Mouse (Mus musculus) intestine, embryonic 15.5 days (tissue): ENCODE data around the gene Ramp2. TPM values are rescaled to one million over a fixed set of nuclear protein-coding genes. Genes with fewer than 3 reads are reported as not detected.

Experiments
- ATAC-seq: fragments of 200-750 bp; cut with Nextera tagmentation; 2 replicates; pipeline ENCODE4 v1.8.0; 2017; ENCODE audit warnings: moderate TSS enrichment, moderate library complexity
- H3K27ac ChIP-seq: fragments of 300-500 bp; sonication (generic); 2 replicates; pipeline ENCODE4 v1.5.1; 2015; ENCODE audit warnings: mild to moderate bottlenecking, inconsistent platforms
- H3K27me3 ChIP-seq: fragments of 300-500 bp; sonication (generic); replicated peaks from 2 replicates; pipeline ENCODE4 v1.6.1; 2015; ENCODE audit warnings: inconsistent platforms
- H3K36me3 ChIP-seq: fragments of 300-500 bp; sonication (generic); 2 replicates; pipeline ENCODE4 v1.6.1; 2015; ENCODE audit warnings: inconsistent platforms
- H3K4me1 ChIP-seq: fragments of 300-500 bp; sonication (generic); replicated peaks from 2 replicates; pipeline ENCODE4 v1.6.1; 2015; ENCODE audit warnings: inconsistent platforms
- H3K4me2 ChIP-seq: fragments of 300-500 bp; sonication (generic); replicated peaks from 2 replicates; pipeline ENCODE4 v1.6.1; 2015; ENCODE audit warnings: mild to moderate bottlenecking, inconsistent platforms
- H3K4me3 ChIP-seq: fragments of 300-500 bp; sonication (generic); replicated peaks from 2 replicates; pipeline ENCODE4 v1.5.1; 2015; ENCODE audit warnings: inconsistent platforms
- H3K9ac ChIP-seq: fragments of 300-500 bp; sonication (generic); 2 replicates; pipeline ENCODE4 v1.6.1; 2015; ENCODE audit warnings: inconsistent platforms
- H3K9me3 ChIP-seq: fragments of 300-500 bp; sonication (generic); 2 replicates; pipeline ENCODE4 v1.6.1; 2016; ENCODE audit warnings: inconsistent platforms
- WGBS: fragments of 180-500 bp; shearing (Covaris S2); methylation state at CpG from one replicate; pipeline ENCODE4 v1.1.7; 2015; 5-methylcytosine and 5-hydroxymethylcytosine counted together
- polyA plus RNA-seq: library from polyadenylated mRNA; unstranded; fragments of >200 nt; fragmentation: Nextera tagmentation; extraction: Ambion mirVana; gene quantifications from 2 replicates; pipeline ENCODE4 v1.2.1, GENCODE M21; 2015

Gene Ramp2
- polyA plus RNA-seq, 1 experiment from 2014 or later: 98.5 TPM

DNA sequence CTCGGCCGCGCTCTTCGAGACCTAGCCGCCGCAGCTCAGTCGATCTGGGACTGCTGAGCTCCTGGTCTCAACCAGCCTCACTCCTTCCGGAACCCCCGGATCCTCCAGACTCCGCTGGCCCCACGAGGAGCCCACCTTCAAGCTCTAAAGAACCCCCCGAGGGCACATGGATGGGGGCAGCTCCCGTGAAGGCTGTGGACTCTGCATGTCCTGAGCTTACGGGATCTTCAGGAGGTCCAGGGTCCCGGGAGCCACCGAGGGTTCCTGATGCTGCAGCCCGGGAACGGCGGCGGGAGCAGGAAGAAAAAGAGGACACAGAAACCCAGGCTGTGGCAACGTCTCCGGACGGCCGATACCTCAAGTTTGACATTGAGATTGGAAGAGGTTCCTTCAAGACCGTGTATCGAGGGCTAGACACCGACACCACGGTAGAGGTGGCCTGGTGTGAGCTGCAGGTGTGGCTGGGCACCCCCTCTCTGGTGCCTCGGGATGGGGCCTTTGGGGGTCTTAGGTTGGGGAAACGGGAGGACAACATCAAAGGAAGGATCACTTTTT is 15.1 kb downstream of the Ramp2 start:
- peaks cover 13% of the 10 kb centered on the region for H3K36me3 ChIP-seq
- peak overlapping the region; percentile 97 for H3K4me2 ChIP-seq
- H3K27ac ChIP-seq: peak overlapping the region; percentile 90
- peaks cover 49% of the 10 kb centered on the region for H3K4me1 ChIP-seq
- peak overlapping the region; percentile 72 for H3K4me3 ChIP-seq
- no peaks in the 10 kb centered on the region for H3K9me3 ChIP-seq
- H3K9ac ChIP-seq: peak overlapping the region; percentile 81
- ATAC-seq: no peak
- WGBS: under 1% methylated on average over 30 of the region's 30 CpGs
- peaks cover 7% of the 10 kb centered on the region; the same call in 1 of the 2 replicates for H3K27me3 ChIP-seq

DNA sequence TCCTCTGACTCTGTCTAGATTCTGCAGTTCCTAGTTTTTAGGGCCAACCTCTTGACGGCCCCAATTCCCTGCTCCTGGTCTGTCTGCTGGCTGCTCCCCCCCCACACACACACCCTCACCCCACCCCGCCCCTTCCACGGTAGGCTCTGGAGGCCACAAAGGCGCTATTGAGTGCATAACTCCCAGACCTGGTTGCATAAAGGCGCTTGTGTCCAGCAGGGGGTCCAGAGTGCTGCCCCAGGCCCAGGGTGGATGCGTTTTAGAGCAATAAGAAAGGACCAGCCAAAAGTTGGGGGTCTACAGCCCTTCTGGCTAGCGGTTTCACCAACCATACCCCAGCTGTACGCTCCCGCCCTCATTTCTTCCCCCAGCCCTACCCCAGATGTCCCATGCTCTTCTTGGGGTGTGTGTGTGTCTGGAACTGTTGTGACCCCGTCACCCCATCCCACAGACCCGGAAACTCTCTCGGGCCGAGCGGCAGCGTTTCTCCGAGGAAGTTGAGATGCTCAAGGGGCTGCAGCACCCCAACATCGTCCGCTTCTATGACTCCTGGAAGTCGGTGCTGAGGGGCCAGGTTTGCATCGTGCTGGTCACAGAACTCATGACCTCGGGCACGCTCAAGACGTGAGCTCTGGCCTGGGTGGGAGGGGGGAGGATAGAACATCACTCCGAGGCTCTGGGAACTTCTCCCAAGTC is 16.6 kb downstream of the Ramp2 start:
- peaks cover 7% of the 10 kb centered on the region; the same call in 1 of the 2 replicates for H3K27me3 ChIP-seq
- H3K9ac ChIP-seq: peak overlapping the region; percentile 23

DNA sequence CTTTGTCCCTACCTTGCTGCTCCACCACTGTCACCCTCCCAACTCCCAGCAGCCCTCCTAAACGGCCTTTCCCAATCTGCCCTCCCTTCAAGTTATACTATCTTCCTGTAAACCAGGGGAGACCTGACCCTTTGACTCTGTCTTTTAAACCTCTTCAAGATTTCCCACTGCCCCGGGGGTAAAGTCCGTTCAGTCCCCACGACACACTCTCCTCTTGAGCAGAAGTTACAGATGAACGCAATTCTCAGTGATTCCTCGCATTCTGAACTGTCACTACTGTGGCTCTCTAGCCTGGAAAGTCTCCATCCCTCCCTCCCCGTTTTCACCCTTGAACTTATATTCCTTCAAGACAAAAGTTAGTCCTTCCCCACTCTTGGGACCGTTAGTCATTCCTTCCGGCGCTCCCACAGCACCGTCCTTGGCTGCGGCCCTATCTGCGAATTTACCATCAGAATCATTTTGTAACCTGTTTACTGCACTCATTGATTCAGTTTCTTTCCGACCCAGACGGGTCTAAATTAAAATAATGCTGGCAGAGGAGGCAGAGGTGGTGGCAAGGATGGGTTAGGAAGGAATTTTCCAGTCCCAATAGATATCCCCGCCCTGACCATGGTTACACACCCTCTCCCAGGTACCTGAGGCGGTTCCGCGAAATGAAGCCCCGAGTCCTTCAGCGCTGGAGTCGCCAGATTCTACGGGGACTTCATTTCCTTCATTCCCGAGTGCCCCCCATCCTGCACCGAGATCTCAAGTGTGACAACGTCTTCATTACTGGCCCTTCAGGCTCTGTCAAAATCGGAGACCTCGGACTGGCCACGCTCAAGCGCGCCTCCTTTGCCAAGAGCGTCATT is 17.5 kb downstream of the Ramp2 start:
- H3K9me3 ChIP-seq: no peaks in the 10 kb centered on the region
- no peak overlapping the region for H3K9ac ChIP-seq
- peak overlapping the region; percentile 97; the same call in 1 of the 2 replicates for H3K4me2 ChIP-seq
- peaks cover 1% of the 10 kb centered on the region; the same call in 1 of the 2 replicates for H3K36me3 ChIP-seq
- H3K27me3 ChIP-seq: peaks cover 7% of the 10 kb centered on the region; the same call in 1 of the 2 replicates
- no peak overlapping the region for H3K27ac ChIP-seq
- no peak for ATAC-seq
- no peak overlapping the region for H3K4me3 ChIP-seq
- peaks cover 44% of the 10 kb centered on the region for H3K4me1 ChIP-seq
- 31% methylated on average over 32 of the region's 32 CpGs for WGBS

More for the DNA sequence above, 16.6 kb downstream of the Ramp2 start:
- H3K4me1 ChIP-seq: peaks cover 49% of the 10 kb centered on the region
- peaks cover 6% of the 10 kb centered on the region; the same call in 1 of the 2 replicates for H3K36me3 ChIP-seq
- ATAC-seq: no peak
- 8% methylated on average over 24 of the region's 24 CpGs for WGBS
- H3K4me3 ChIP-seq: peak overlapping the region; percentile 72
- H3K27ac ChIP-seq: no peak overlapping the region
- H3K4me2 ChIP-seq: peak overlapping the region; percentile 97
- no peaks in the 10 kb centered on the region for H3K9me3 ChIP-seq

DNA sequence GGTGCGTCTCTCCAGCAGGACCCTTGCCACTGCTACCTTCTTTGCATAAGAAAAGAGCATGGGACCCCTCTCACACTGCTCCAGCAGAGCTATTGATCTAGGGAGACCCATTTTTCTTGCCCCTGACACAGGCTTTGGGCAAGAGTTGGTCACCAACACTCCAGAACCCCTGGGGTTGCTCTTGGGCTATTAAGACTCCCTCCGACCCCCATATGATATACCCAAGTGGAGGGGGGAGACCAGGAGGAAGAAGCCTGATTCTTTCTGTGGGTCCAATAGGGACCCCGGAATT is 18.1 kb downstream of the Ramp2 start:
- 51% methylated on average over 3 of the region's 3 CpGs for WGBS
- Histone ChIP-seq H3K4me3 (no peak overlapping the region), H3K36me3 (no peaks in the 10 kb centered on the region), H3K9ac (no peak overlapping the region), H3K4me2 (no peak overlapping the region), H3K27me3 (peaks cover 7% of the 10 kb centered on the region; the same call in 1 of the 2 replicates), H3K4me1 (peaks cover 38% of the 10 kb centered on the region), H3K9me3 (no peaks in the 10 kb centered on the region), H3K27ac (no peak overlapping the region)
- no peak for ATAC-seq

GRCm38 (mm10) chr11:101264954-101265471 is 19.2 kb downstream of the Ramp2 start:
- Histone ChIP-seq H3K9ac (0 out of 2 replicates have a peak overlapping the region, but pooled peaks have one; percentile 23), H3K9me3 (no peaks in the 10 kb centered on the region), H3K4me2 (peak overlapping the region; percentile 52), H3K27ac (no peak overlapping the region), H3K4me3 (peak overlapping the region; percentile 12), H3K27me3 (peaks cover 7% of the 10 kb centered on the region; the same call in 1 of the 2 replicates), H3K36me3 (no peaks in the 10 kb centered on the region), H3K4me1 (peaks cover 28% of the 10 kb centered on the region)
- no peak for ATAC-seq
- WGBS: 24% methylated on average over 31 of the region's 31 CpGs

- H3K9ac ChIP-seq: no peak overlapping the region
- H3K4me1 ChIP-seq: peaks cover 24% of the 10 kb centered on the region
- H3K4me3 ChIP-seq: no peak overlapping the region
- H3K4me2 ChIP-seq: no peak overlapping the region
- 60% methylated on average over 6 of the region's 6 CpGs for WGBS
- H3K27me3 ChIP-seq: peaks cover 7% of the 10 kb centered on the region; the same call in 1 of the 2 replicates
- no peaks in the 10 kb centered on the region for H3K36me3 ChIP-seq
- ATAC-seq: no peak
- no peaks in the 10 kb centered on the region for H3K9me3 ChIP-seq
- no peak overlapping the region for H3K27ac ChIP-seq
Measured at GRCm38 (mm10) chr11:101265906-101266305, 20.1 kb downstream of the Ramp2 start.

DNA sequence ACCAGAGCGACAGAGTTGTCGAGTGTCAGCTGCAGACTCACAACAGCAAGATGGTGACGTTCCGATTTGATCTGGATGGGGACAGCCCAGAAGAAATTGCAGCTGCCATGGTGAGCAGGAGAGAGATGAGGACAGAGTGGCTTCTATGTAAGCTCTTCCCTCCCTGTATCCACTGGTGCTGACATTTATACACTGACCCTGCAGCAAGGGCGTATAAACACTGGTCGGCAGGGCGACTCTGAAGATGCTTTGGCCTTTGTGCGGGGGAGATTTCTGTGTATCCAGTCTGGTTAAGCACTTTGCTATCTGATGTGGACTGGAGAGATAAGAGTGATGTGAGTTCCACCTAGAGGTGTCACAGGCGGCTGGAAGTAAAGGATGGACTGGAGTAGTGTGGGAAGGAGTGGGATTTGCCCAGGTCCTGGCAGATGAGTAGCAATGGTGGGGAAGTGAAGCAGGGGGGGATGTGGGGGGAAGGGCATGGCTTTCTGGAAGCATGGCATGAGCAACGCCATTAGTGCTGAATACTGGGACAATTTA is 23.8 kb downstream of the Ramp2 start:
- Histone ChIP-seq H3K27ac (no peak overlapping the region), H3K9me3 (no peaks in the 10 kb centered on the region), H3K4me3 (no peak overlapping the region), H3K36me3 (no peaks in the 10 kb centered on the region; the same call in 1 of the 2 replicates), H3K9ac (no peak overlapping the region), H3K4me1 (peaks cover 6% of the 10 kb centered on the region; the same call in 1 of the 2 replicates), H3K27me3 (no peaks in the 10 kb centered on the region; the same call in 1 of the 2 replicates), H3K4me2 (peak overlapping the region; percentile 6; the same call in 1 of the 2 replicates)
- ATAC-seq: peak; percentile 75
- 14% methylated on average over 10 of the region's 10 CpGs for WGBS

GRCm38 (mm10) chr11:101272446-101272845 is 26.6 kb downstream of the Ramp2 start:
- Histone ChIP-seq H3K36me3 (no peaks in the 10 kb centered on the region; the same call in 1 of the 2 replicates), H3K4me2 (no peak overlapping the region), H3K4me3 (no peak overlapping the region), H3K27ac (no peak overlapping the region), H3K4me1 (peaks cover 12% of the 10 kb centered on the region), H3K9me3 (no peaks in the 10 kb centered on the region), H3K9ac (no peak overlapping the region), H3K27me3 (no peaks in the 10 kb centered on the region)
- no peak for ATAC-seq
- whole genome bisulfite sequencing: 89% methylated on average over 3 of the region's 3 CpGs

GRCm38 (mm10) chr11:101275309-101275708 is 29.5 kb downstream of the Ramp2 start:
- H3K4me1 ChIP-seq: peaks cover 23% of the 10 kb centered on the region
- H3K4me3 ChIP-seq: no peak overlapping the region
- no peaks in the 10 kb centered on the region; the same call in 1 of the 2 replicates for H3K36me3 ChIP-seq
- no peaks in the 10 kb centered on the region for H3K9me3 ChIP-seq
- H3K27ac ChIP-seq: no peak overlapping the region
- ATAC-seq: no peak
- no peak overlapping the region for H3K4me2 ChIP-seq
- H3K9ac ChIP-seq: no peak overlapping the region
- H3K27me3 ChIP-seq: no peaks in the 10 kb centered on the region
- 72% methylated on average over 4 of the region's 4 CpGs for WGBS

DNA sequence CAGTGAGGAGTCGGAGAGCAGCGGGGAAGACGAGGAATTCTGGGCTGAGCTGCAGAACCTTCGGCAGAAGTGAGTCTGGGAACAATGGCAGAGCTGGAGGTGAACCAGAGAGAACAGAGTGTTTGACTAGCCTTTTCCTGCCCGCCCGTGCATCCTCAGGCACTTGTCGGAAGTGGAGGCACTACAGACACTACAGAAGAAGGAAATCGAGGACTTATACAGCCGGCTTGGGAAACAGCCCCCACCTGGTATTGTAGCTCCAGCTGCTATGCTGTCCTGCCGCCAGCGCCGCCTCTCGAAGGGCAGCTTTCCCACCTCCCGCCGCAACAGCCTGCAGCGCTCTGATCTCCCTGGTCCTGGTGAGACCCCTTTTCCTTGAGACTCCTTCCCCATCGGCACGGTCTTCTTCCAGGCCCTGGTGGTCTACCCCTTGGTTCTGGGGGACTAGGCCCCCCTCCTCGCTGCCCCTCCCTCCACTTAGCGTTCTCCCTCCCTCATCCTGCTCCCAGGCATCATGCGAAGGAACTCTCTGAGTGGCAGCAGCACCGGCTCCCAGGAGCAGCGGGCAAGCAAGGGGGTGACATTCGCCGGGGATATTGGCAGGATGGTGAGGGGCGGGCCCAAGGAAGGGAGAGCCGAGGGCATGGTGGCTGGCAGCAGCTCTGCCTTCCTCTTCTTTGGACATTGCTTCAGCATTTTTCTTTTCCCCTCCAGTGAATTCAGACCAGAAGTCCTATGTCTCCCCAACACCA is 30.7 kb downstream of the Ramp2 start:
- Histone ChIP-seq H3K4me1 (peaks cover 23% of the 10 kb centered on the region), H3K4me3 (no peak overlapping the region; the same call in 1 of the 2 replicates), H3K27me3 (no peaks in the 10 kb centered on the region), H3K9me3 (no peaks in the 10 kb centered on the region), H3K9ac (peak overlapping the region; percentile 2; the same call in 1 of the 2 replicates), H3K36me3 (no peaks in the 10 kb centered on the region; the same call in 1 of the 2 replicates), H3K27ac (0 out of 2 replicates have a peak overlapping the region, but pooled peaks have one; percentile 11), H3K4me2 (peak overlapping the region; percentile 78)
- 37% methylated on average over 27 of the region's 27 CpGs for WGBS
- ATAC-seq: no peak
